Mouse (Mus musculus): Measurements from ENCODE around the gene Gm8897. TPM values are rescaled to one million over a fixed set of nuclear protein-coding genes. Genes with fewer than 3 reads are reported as not detected.
"Not testable (repeated sequence)": the region's sequence is repeated elsewhere in the genome, so short reads cannot be mapped to it uniquely, and the experiment has no call there.

Gene Gm8897
- not detected in 2 replicates for polyA plus RNA-seq (2012; rRNA removed)

- DNase-seq (ENCODE audit: extremely low spot score in 1 of 2, low spot score in 1 of 2), result not testable (repeated sequence)
These were observed at the start of gene Gm8897 for GRCm38 (mm10) chr5:11416118-11416517. TSS of gene Gm8897 (plus strand) at chr5:11416418.

DNA sequence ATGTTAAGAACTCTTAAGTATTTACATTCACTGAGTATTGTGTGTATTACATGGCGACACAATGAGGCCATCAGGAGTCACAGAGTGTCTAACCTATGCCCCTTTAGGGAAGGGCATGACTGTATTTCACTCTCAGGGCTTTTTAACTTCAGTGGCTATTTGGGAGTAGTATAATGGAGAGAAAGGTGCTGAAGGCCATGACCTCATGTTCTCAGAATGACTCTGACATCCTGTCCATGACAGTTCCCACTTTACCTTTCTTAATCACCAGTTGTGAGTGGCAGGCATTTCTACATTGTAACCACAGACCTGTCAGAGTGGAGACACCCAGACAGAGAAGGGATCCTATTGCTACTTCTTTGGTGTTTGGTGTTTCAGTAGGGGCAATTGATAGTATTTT, 473 bp downstream of the Gm8897 start:
- not testable (repeated sequence) for DNase-seq (ENCODE audit: extremely low spot score in 1 of 2, low spot score in 1 of 2)

Other genes with a start within 250 kb of the Gm8897 start
- not detected in 2 replicates for gene Gm5861, start 233.3 kb upstream of the Gm8897 start, polyA plus RNA-seq (2012; rRNA removed)
- not detected in 2 replicates for gene Gm8890, start 160.4 kb upstream of the Gm8897 start, polyA plus RNA-seq (2012; rRNA removed)
- not detected in 2 replicates for gene Speer1, start 74.9 kb upstream of the Gm8897 start, polyA plus RNA-seq (2012; rRNA removed)
- gene Gm8906, start 86.3 kb downstream of the Gm8897 start, polyA plus RNA-seq (2012; rRNA removed), result not detected in 2 replicates
- gene Gm6460, start 178.5 kb downstream of the Gm8897 start, polyA plus RNA-seq (2012; rRNA removed), result not detected in 2 replicates

Data from frontal cortex, adult 2 months (tissue).